Mouse (Mus musculus): ENCODE data around the gene Tmem97. TPM values are rescaled to one million over a fixed set of nuclear protein-coding genes. Genes with fewer than 3 reads are reported as not detected.
"Not testable (repeated sequence)": the region's sequence is repeated elsewhere in the genome, so short reads cannot be mapped to it uniquely, and the experiment has no call there.

Tmem97 gene
- polyA plus RNA-seq (2014; fragmentation: Nextera tagmentation; extraction: Ambion mirVana) = 71.6 and 75.5 TPM in 2 replicates

- H3K4me3 ChIP-seq (ENCODE audit: low read depth, low read length) = peak within 1 kb of the TSS; percentile 69
- H3K27me3 ChIP-seq (ENCODE audit: control insufficient read depth, insufficient read depth, low read length) = no peaks in the 10 kb centered on the region
- peak within 1 kb of the TSS; percentile 62 for H3K4me2 ChIP-seq
- WGBS = under 1% methylated on average over 60 of the region's 60 CpGs
- H3K36me3 ChIP-seq (ENCODE audit: control insufficient read depth, insufficient read depth, low read length) = no peaks in the 10 kb centered on the region
- no peaks in the 10 kb centered on the region for H3K9me3 ChIP-seq (ENCODE audit: control insufficient read depth, low read length)
- H3K4me1 ChIP-seq (ENCODE audit: control insufficient read depth, insufficient read depth, low read length) = peaks cover 12% of the 10 kb centered on the region
- peak within 1 kb of the TSS; percentile 72 for H3K27ac ChIP-seq (ENCODE audit: low read depth, low read length)
- DNase-seq (ENCODE audit: low spot score, missing footprints) (peak; percentile 98), ATAC-seq (ENCODE audit: low FRiP score) (peak; percentile 100)
- H3K9ac ChIP-seq (ENCODE audit: low read length) = peak within 1 kb of the TSS; percentile 75
Observed at GRCm38 (mm10) chr11:78550168-78551058, at the start of gene Tmem97. Gene Tmem97, minus strand, starts transcription at chr11:78550777.

- DNase-seq (ENCODE audit: low spot score, missing footprints) (no peak), ATAC-seq (ENCODE audit: low FRiP score) (no peak)
- Histone ChIP-seq H3K36me3 (ENCODE audit: control insufficient read depth, insufficient read depth, low read length) (no peaks in the 10 kb centered on the region), H3K9me3 (ENCODE audit: control insufficient read depth, low read length) (no peaks in the 10 kb centered on the region), H3K27ac (ENCODE audit: low read depth, low read length) (no peak overlapping the region), H3K9ac (ENCODE audit: low read length) (no peak overlapping the region), H3K4me1 (ENCODE audit: control insufficient read depth, insufficient read depth, low read length) (peaks cover 4% of the 10 kb centered on the region; the same call in 1 of the 2 replicates), H3K27me3 (ENCODE audit: control insufficient read depth, insufficient read depth, low read length) (no peaks in the 10 kb centered on the region), H3K4me3 (ENCODE audit: low read depth, low read length) (no peak overlapping the region), H3K4me2 (no peak overlapping the region)
- 84% methylated on average over 4 of the region's 4 CpGs for WGBS
Observed at GRCm38 (mm10) chr11:78600051-78600450, 49.5 kb upstream of the Tmem97 start.

- Histone ChIP-seq H3K4me2 (no peak overlapping the region), H3K27me3 (ENCODE audit: control insufficient read depth, insufficient read depth, low read length) (no peaks in the 10 kb centered on the region), H3K27ac (ENCODE audit: low read depth, low read length) (no peak overlapping the region), H3K4me1 (ENCODE audit: control insufficient read depth, insufficient read depth, low read length) (peaks cover 4% of the 10 kb centered on the region; the same call in 1 of the 2 replicates), H3K9ac (ENCODE audit: low read length) (no peak overlapping the region), H3K36me3 (ENCODE audit: control insufficient read depth, insufficient read depth, low read length) (no peaks in the 10 kb centered on the region; the same call in 1 of the 2 replicates), H3K4me3 (ENCODE audit: low read depth, low read length) (no peak overlapping the region), H3K9me3 (ENCODE audit: control insufficient read depth, low read length) (no peaks in the 10 kb centered on the region)
- WGBS = 80% methylated on average over 3 of the region's 3 CpGs
- DNase-seq (ENCODE audit: low spot score, missing footprints) (no peak), ATAC-seq (ENCODE audit: low FRiP score) (no peak)
Observed at GRCm38 (mm10) chr11:78598763-78599415, 48.3 kb upstream of the Tmem97 start.

- H3K4me1 ChIP-seq (ENCODE audit: control insufficient read depth, insufficient read depth, low read length) = peaks cover 4% of the 10 kb centered on the region; the same call in 1 of the 2 replicates
- no peak overlapping the region for H3K9ac ChIP-seq (ENCODE audit: low read length)
- no peaks in the 10 kb centered on the region; the same call in 1 of the 2 replicates for H3K36me3 ChIP-seq (ENCODE audit: control insufficient read depth, insufficient read depth, low read length)
- no peaks in the 10 kb centered on the region for H3K27me3 ChIP-seq (ENCODE audit: control insufficient read depth, insufficient read depth, low read length)
- no peak overlapping the region for H3K27ac ChIP-seq (ENCODE audit: low read depth, low read length)
- no peak overlapping the region for H3K4me3 ChIP-seq (ENCODE audit: low read depth, low read length)
- DNase-seq (ENCODE audit: low spot score, missing footprints) (no peak), ATAC-seq (ENCODE audit: low FRiP score) (no peak)
- no peaks in the 10 kb centered on the region for H3K9me3 ChIP-seq (ENCODE audit: control insufficient read depth, low read length)
- H3K4me2 ChIP-seq = no peak overlapping the region
Observed at GRCm38 (mm10) chr11:78596750-78597149, 46.2 kb upstream of the Tmem97 start.

- no peak overlapping the region for H3K27ac ChIP-seq (ENCODE audit: low read depth, low read length)
- H3K9me3 ChIP-seq (ENCODE audit: control insufficient read depth, low read length) = no peaks in the 10 kb centered on the region
- H3K4me1 ChIP-seq (ENCODE audit: control insufficient read depth, insufficient read depth, low read length) = peaks cover 4% of the 10 kb centered on the region; the same call in 1 of the 2 replicates
- no peaks in the 10 kb centered on the region; the same call in 1 of the 2 replicates for H3K36me3 ChIP-seq (ENCODE audit: control insufficient read depth, insufficient read depth, low read length)
- no peaks in the 10 kb centered on the region for H3K27me3 ChIP-seq (ENCODE audit: control insufficient read depth, insufficient read depth, low read length)
- ATAC-seq (ENCODE audit: low FRiP score) (no peak), DNase-seq (ENCODE audit: low spot score, missing footprints) (no peak)
- whole genome bisulfite sequencing = 88% methylated on average over 2 of the region's 2 CpGs
- H3K4me3 ChIP-seq (ENCODE audit: low read depth, low read length) = no peak overlapping the region
- H3K9ac ChIP-seq (ENCODE audit: low read length) = no peak overlapping the region
- H3K4me2 ChIP-seq = no peak overlapping the region
Observed at GRCm38 (mm10) chr11:78595773-78596172, 45.2 kb upstream of the Tmem97 start.

- DNase-seq (ENCODE audit: low spot score, missing footprints) = no peak
- peaks cover 4% of the 10 kb centered on the region; the same call in 1 of the 2 replicates for H3K4me1 ChIP-seq (ENCODE audit: control insufficient read depth, insufficient read depth, low read length)
- no peak overlapping the region for H3K27ac ChIP-seq (ENCODE audit: low read depth, low read length)
- no peak overlapping the region for H3K4me3 ChIP-seq (ENCODE audit: low read depth, low read length)
- H3K36me3 ChIP-seq (ENCODE audit: control insufficient read depth, insufficient read depth, low read length) = no peaks in the 10 kb centered on the region; the same call in 1 of the 2 replicates
- H3K27me3 ChIP-seq (ENCODE audit: control insufficient read depth, insufficient read depth, low read length) = no peaks in the 10 kb centered on the region
- H3K9ac ChIP-seq (ENCODE audit: low read length) = no peak overlapping the region
- no peak for ATAC-seq (ENCODE audit: low FRiP score)
- no peak overlapping the region for H3K4me2 ChIP-seq
- WGBS = 91% methylated on average over 6 of the region's 6 CpGs
- H3K9me3 ChIP-seq (ENCODE audit: control insufficient read depth, low read length) = no peaks in the 10 kb centered on the region
Observed at GRCm38 (mm10) chr11:78594271-78594964, 43.8 kb upstream of the Tmem97 start.

- not testable (repeated sequence) for H3K4me1 ChIP-seq (ENCODE audit: control insufficient read depth, insufficient read depth, low read length); H3K4me3 ChIP-seq (ENCODE audit: low read depth, low read length); ATAC-seq (ENCODE audit: low FRiP score); H3K36me3 ChIP-seq (ENCODE audit: control insufficient read depth, insufficient read depth, low read length); H3K27me3 ChIP-seq (ENCODE audit: control insufficient read depth, insufficient read depth, low read length); H3K9ac ChIP-seq (ENCODE audit: low read length); DNase-seq (ENCODE audit: low spot score, missing footprints); H3K27ac ChIP-seq (ENCODE audit: low read depth, low read length); H3K4me2 ChIP-seq; H3K9me3 ChIP-seq (ENCODE audit: control insufficient read depth, low read length)
- WGBS = 96% methylated on average over 1 of the region's 1 CpGs
Observed at GRCm38 (mm10) chr11:78587677-78588076, 37.1 kb upstream of the Tmem97 start.

GRCm38 (mm10) chr11:78586099-78586498, 35.5 kb upstream of the Tmem97 start:
- peaks cover 2% of the 10 kb centered on the region; the same call in 1 of the 2 replicates for H3K9me3 ChIP-seq (ENCODE audit: control insufficient read depth, low read length)
- H3K4me1 ChIP-seq (ENCODE audit: control insufficient read depth, insufficient read depth, low read length) = no peaks in the 10 kb centered on the region
- DNase-seq (ENCODE audit: low spot score, missing footprints) = no peak
- H3K27ac ChIP-seq (ENCODE audit: low read depth, low read length) = no peak overlapping the region
- no peak overlapping the region for H3K4me3 ChIP-seq (ENCODE audit: low read depth, low read length)
- no peaks in the 10 kb centered on the region for H3K27me3 ChIP-seq (ENCODE audit: control insufficient read depth, insufficient read depth, low read length)
- no peak overlapping the region for H3K9ac ChIP-seq (ENCODE audit: low read length)
- no peak overlapping the region for H3K4me2 ChIP-seq
- peaks cover 10% of the 10 kb centered on the region for H3K36me3 ChIP-seq (ENCODE audit: control insufficient read depth, insufficient read depth, low read length)
- ATAC-seq (ENCODE audit: low FRiP score) = no peak
